Mouse (Mus musculus): ENCODE results near the gene Ppp2r5d. TPM values are rescaled to one million over a fixed set of nuclear protein-coding genes. Genes with fewer than 3 reads are reported as not detected.

The Ppp2r5d gene
- polyA plus RNA-seq, 1 experiment from 2014 or later = 122 TPM

DNA sequence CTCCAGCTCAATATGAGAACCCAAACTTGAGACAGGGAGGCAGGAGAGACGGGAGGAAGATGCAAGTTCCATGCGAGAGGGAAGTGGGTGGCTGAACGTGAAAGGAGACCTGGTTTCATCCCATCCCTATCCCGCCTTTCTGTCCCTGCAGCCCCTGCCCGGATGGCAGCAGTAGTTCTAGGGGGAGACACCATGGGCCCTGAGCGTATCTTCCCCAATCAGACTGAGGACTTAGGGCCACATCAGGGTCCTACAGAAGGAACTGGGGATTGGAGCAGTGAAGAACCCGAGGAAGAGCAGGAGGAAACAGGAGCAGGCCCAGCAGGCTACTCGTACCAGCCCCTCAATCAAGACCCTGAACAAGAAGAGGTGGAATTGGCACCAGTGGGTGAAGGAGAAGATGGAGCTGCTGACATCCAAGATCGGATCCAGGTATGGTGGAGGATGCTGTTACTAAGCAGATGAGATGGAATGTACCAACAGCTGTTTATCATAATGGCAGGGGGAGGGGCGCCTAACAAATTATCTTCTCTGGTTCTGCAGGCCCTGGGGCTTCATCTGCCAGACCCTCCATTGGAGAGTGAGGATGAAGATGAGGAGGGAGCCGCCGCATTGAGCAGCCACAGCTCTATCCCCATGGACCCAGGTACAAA, 23.3 kb downstream of the Ppp2r5d start:
- H3K9me3 ChIP-seq (ENCODE audit: control insufficient read depth, low read length) = no peaks in the 10 kb centered on the region
- H3K4me3 ChIP-seq (ENCODE audit: low read depth, low read length) = peak overlapping the region; percentile 88
- DNase-seq (ENCODE audit: low spot score) = no peak
- no peak overlapping the region; the same call in 1 of the 2 replicates for H3K27ac ChIP-seq (replicated peaks; ENCODE audit: low read depth, low read length)
- peak overlapping the region; percentile 83 for H3K4me2 ChIP-seq (ENCODE audit: low read depth, severe bottlenecking)
- peaks cover 17% of the 10 kb centered on the region for H3K4me1 ChIP-seq (ENCODE audit: control insufficient read depth, insufficient read depth, low read length)
- ATAC-seq (ENCODE audit: insufficient number of reproducible peaks, low FRiP score, low TSS enrichment, low read depth) = no peak
- H3K9ac ChIP-seq (ENCODE audit: low read length) = peak overlapping the region; percentile 47
- H3K36me3 ChIP-seq (ENCODE audit: control insufficient read depth, insufficient read depth, low read length) = peaks cover 42% of the 10 kb centered on the region
- WGBS = 26% methylated on average over 12 of the region's 12 CpGs
- no peaks in the 10 kb centered on the region for H3K27me3 ChIP-seq (ENCODE audit: control insufficient read depth, insufficient read depth, low read length)

GRCm38 (mm10) chr17:46680760-46681373, 24.0 kb downstream of the Ppp2r5d start, which contains the start of gene Klhdc3:
Gene Klhdc3, minus strand, starts transcription at chr17:46680914.
- H3K36me3 ChIP-seq (ENCODE audit: control insufficient read depth, insufficient read depth, low read length) = peaks cover 48% of the 10 kb centered on the region
- peak within 1 kb of the TSS; percentile 83 for H3K4me2 ChIP-seq (ENCODE audit: low read depth, severe bottlenecking)
- under 1% methylated on average over 48 of the region's 49 CpGs for WGBS
- H3K4me1 ChIP-seq (ENCODE audit: control insufficient read depth, insufficient read depth, low read length) = peaks cover 17% of the 10 kb centered on the region
- DNase-seq (ENCODE audit: low spot score) = peak; percentile 100
- no peaks in the 10 kb centered on the region for H3K27me3 ChIP-seq (ENCODE audit: control insufficient read depth, insufficient read depth, low read length)
- ATAC-seq (ENCODE audit: insufficient number of reproducible peaks, low FRiP score, low TSS enrichment, low read depth) = peak; percentile 97
- H3K4me3 ChIP-seq (ENCODE audit: low read depth, low read length) = peak within 1 kb of the TSS; percentile 88
- H3K9me3 ChIP-seq (ENCODE audit: control insufficient read depth, low read length) = no peaks in the 10 kb centered on the region
- peak within 1 kb of the TSS; percentile 70 for H3K9ac ChIP-seq (ENCODE audit: low read length)
- peak within 1 kb of the TSS; percentile 88 for H3K27ac ChIP-seq (replicated peaks; ENCODE audit: low read depth, low read length)

- peak; percentile 71 for DNase-seq (ENCODE audit: low spot score)
- peak; percentile 2 for ATAC-seq (ENCODE audit: insufficient number of reproducible peaks, low FRiP score, low TSS enrichment, low read depth)
- peaks cover 41% of the 10 kb centered on the region for H3K36me3 ChIP-seq (ENCODE audit: control insufficient read depth, insufficient read depth, low read length)
Measured at GRCm38 (mm10) chr17:46679843-46680759, 24.8 kb downstream of the Ppp2r5d start.

GRCm38 (mm10) chr17:46678911-46679310, 26.0 kb downstream of the Ppp2r5d start:
- H3K9ac ChIP-seq (ENCODE audit: low read length) = no peak overlapping the region; the same call in 1 of the 2 replicates
- H3K27me3 ChIP-seq (ENCODE audit: control insufficient read depth, insufficient read depth, low read length) = no peaks in the 10 kb centered on the region
- 56% methylated on average over 9 of the region's 9 CpGs for WGBS
- ATAC-seq (ENCODE audit: insufficient number of reproducible peaks, low FRiP score, low TSS enrichment, low read depth) (no peak), DNase-seq (ENCODE audit: low spot score) (no peak)
- H3K4me3 ChIP-seq (ENCODE audit: low read depth, low read length) = no peak overlapping the region; the same call in 1 of the 2 replicates
- H3K4me2 ChIP-seq (ENCODE audit: low read depth, severe bottlenecking) = peak overlapping the region; percentile 83
- no peak overlapping the region for H3K27ac ChIP-seq (replicated peaks; ENCODE audit: low read depth, low read length)
- H3K9me3 ChIP-seq (ENCODE audit: control insufficient read depth, low read length) = no peaks in the 10 kb centered on the region
- peaks cover 31% of the 10 kb centered on the region for H3K36me3 ChIP-seq (ENCODE audit: control insufficient read depth, insufficient read depth, low read length)
- peaks cover 23% of the 10 kb centered on the region for H3K4me1 ChIP-seq (ENCODE audit: control insufficient read depth, insufficient read depth, low read length)

More at GRCm38 (mm10) chr17:46679843-46680759, 24.8 kb downstream of the Ppp2r5d start:
- WGBS = under 1% methylated on average over 34 of the region's 34 CpGs
- Histone ChIP-seq H3K9ac (ENCODE audit: low read length) (peak overlapping the region; percentile 70), H3K27ac (replicated peaks; ENCODE audit: low read depth, low read length) (peak overlapping the region; percentile 88), H3K4me3 (ENCODE audit: low read depth, low read length) (peak overlapping the region; percentile 88), H3K4me1 (ENCODE audit: control insufficient read depth, insufficient read depth, low read length) (peaks cover 17% of the 10 kb centered on the region), H3K9me3 (ENCODE audit: control insufficient read depth, low read length) (no peaks in the 10 kb centered on the region), H3K4me2 (ENCODE audit: low read depth, severe bottlenecking) (peak overlapping the region; percentile 83), H3K27me3 (ENCODE audit: control insufficient read depth, insufficient read depth, low read length) (no peaks in the 10 kb centered on the region)

DNA sequence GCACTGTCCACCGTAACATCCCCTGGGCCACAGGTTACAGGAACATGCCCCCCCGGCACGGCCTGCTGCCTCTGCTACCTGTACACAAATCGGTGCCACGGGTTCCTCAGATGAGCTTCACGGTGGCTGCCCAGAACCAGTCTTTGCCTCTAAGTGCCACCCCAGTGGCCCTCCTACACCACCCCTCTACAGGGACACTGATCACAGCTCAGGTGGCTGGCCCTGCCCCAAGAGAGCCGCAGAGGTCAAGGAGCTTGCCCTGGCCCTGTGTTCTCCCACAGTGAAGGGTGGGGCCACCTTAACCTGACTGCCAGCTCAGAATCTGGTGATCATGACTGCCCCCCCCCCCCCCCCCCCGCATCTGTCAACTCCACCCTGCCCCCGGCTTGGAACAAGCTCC, 26.5 kb downstream of the Ppp2r5d start, which contains the start of gene Mea1:
Gene Mea1, plus strand, starts transcription at position 378 of the 400 bp plus-strand sequence.
- H3K4me3 ChIP-seq (ENCODE audit: low read depth, low read length) = peak within 1 kb of the TSS; percentile 88
- peak within 1 kb of the TSS; percentile 83 for H3K4me2 ChIP-seq (ENCODE audit: low read depth, severe bottlenecking)
- DNase-seq (ENCODE audit: low spot score) = no peak
- no peaks in the 10 kb centered on the region for H3K9me3 ChIP-seq (ENCODE audit: control insufficient read depth, low read length)
- peaks cover 26% of the 10 kb centered on the region for H3K36me3 ChIP-seq (ENCODE audit: control insufficient read depth, insufficient read depth, low read length)
- peaks cover 23% of the 10 kb centered on the region for H3K4me1 ChIP-seq (ENCODE audit: control insufficient read depth, insufficient read depth, low read length)
- no peaks in the 10 kb centered on the region for H3K27me3 ChIP-seq (ENCODE audit: control insufficient read depth, insufficient read depth, low read length)
- no peak for ATAC-seq (ENCODE audit: insufficient number of reproducible peaks, low FRiP score, low TSS enrichment, low read depth)
- H3K27ac ChIP-seq (replicated peaks; ENCODE audit: low read depth, low read length) = no peak within 1 kb of the TSS
- H3K9ac ChIP-seq (ENCODE audit: low read length) = peak within 1 kb of the TSS; percentile 70
- WGBS = 90% methylated on average over 8 of the region's 9 CpGs

DNA sequence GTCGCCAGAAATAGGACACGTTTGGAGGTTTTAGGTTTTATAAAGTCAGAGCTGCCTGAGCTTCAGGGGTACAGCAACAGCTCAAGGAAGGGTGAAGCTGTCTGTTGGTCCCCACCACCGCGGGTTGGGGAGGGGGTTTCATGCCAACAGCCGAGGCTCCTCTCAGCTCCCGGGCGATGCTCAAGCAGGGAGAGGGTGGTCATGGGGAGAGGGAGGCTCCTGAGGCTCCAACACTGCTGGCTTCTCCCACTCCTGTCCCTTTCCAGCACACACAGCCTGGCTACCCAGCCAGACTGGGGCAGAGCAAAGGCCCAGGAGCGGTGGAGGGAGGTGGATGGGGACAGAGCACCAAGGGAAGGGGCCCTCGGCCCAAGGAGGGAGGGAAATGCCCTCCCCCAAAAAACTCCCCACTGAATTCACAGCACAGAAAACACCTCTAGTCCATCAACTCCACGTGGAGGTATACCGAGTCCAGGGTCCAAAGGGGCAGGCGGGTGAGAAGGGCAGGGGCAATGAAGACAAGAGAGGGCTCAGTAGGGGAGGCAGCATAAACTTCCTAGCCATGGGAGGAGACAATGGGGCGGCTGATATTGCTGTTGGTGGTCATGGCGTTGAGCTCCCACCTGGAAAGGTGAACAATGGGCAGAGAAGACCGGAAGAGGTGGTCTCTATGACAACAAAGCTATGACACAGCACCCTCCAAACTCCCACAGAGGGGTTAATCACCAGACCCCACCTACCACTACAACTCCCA, 30.2 kb downstream of the Ppp2r5d start:
- Histone ChIP-seq H3K9ac (ENCODE audit: low read length) (peak overlapping the region; percentile 62; the same call in 1 of the 2 replicates), H3K4me1 (ENCODE audit: control insufficient read depth, insufficient read depth, low read length) (peaks cover 18% of the 10 kb centered on the region), H3K4me2 (ENCODE audit: low read depth, severe bottlenecking) (peak overlapping the region; percentile 63), H3K27me3 (ENCODE audit: control insufficient read depth, insufficient read depth, low read length) (no peaks in the 10 kb centered on the region), H3K9me3 (ENCODE audit: control insufficient read depth, low read length) (no peaks in the 10 kb centered on the region), H3K36me3 (ENCODE audit: control insufficient read depth, insufficient read depth, low read length) (peaks cover 20% of the 10 kb centered on the region), H3K4me3 (ENCODE audit: low read depth, low read length) (peak overlapping the region; percentile 77), H3K27ac (replicated peaks; ENCODE audit: low read depth, low read length) (peak overlapping the region; percentile 82)
- DNase-seq (ENCODE audit: low spot score) (no peak), ATAC-seq (ENCODE audit: insufficient number of reproducible peaks, low FRiP score, low TSS enrichment, low read depth) (peak; percentile 13; the same call in 1 of the 2 replicates)
- 19% methylated on average over 15 of the region's 15 CpGs for WGBS

DNA sequence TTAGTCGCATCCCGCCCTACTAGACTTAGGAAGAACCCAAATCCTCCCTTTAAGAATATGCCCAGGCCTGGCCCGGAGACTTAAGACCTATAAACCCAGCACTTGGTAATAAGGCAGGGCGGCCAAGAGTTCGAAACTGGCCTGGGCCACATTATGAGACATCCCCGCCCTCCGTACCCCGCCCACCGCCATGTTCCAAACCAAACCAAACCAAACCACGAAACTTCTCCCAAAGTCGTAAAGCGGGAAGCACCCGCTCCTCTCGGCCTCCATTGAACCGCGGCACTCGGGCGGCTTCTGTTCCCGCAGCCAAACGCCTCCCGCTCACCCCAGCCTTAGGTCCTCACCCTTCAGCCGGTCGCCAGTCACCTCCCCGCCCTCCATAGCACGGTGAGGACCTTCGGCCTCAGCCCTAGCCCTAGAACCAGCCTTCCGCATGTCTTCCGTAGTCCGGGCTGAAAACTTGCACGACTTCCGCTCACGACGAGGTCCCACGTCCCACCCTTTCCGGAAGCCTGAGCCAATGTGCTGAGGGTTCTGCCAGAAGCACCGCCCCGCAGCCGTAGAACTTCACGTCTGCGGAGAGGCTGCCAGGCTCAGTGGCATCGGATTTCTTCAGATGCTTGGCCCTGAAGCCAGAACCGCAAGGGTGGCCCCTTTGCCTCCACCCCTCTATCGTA, 30.9 kb downstream of the Ppp2r5d start, which contains the start of gene Rrp36:
Gene Rrp36, minus strand, starts transcription at position 503 of the 680 bp plus-strand sequence.
- DNase-seq (ENCODE audit: low spot score) (peak; percentile 93), ATAC-seq (ENCODE audit: insufficient number of reproducible peaks, low FRiP score, low TSS enrichment, low read depth) (peak; percentile 89)
- Histone ChIP-seq H3K9ac (ENCODE audit: low read length) (peak within 1 kb of the TSS; percentile 80), H3K36me3 (ENCODE audit: control insufficient read depth, insufficient read depth, low read length) (peaks cover 24% of the 10 kb centered on the region), H3K4me1 (ENCODE audit: control insufficient read depth, insufficient read depth, low read length) (peaks cover 11% of the 10 kb centered on the region), H3K27ac (replicated peaks; ENCODE audit: low read depth, low read length) (peak within 1 kb of the TSS; percentile 82), H3K27me3 (ENCODE audit: control insufficient read depth, insufficient read depth, low read length) (no peaks in the 10 kb centered on the region), H3K4me3 (ENCODE audit: low read depth, low read length) (peak within 1 kb of the TSS; percentile 77), H3K9me3 (ENCODE audit: control insufficient read depth, low read length) (no peaks in the 10 kb centered on the region), H3K4me2 (ENCODE audit: low read depth, severe bottlenecking) (peak within 1 kb of the TSS; percentile 63)
- under 1% methylated on average over 43 of the region's 43 CpGs for WGBS

Data from limb, embryonic 11.5 days (tissue).